Mouse (Mus musculus) adrenal gland, adult 2 months (tissue): Measurements from ENCODE around the gene Hoxb9. TPM values are rescaled to one million over a fixed set of nuclear protein-coding genes. Genes with fewer than 3 reads are reported as not detected.

Source experiments
- DNase-seq: peaks from one replicate; pipeline ENCODE4 v3.0.0; 2021
- microRNA-seq, 2 experiments: library from miRNA; unstranded; fragments of <30 nt; microRNA quantifications; one replicate each; pipeline ENCODE4 v1.2.0; 2021
- polyA plus RNA-seq: library from polyadenylated mRNA; depleted of rRNA; stranded (reverse); fragments of >200 nt; gene quantifications from 2 replicates; pipeline ENCODE4 v1.2.3, GENCODE M21; 2012; rRNA removed
- total RNA-seq, 2 experiments: library from RNA; stranded (reverse); gene quantifications; 2 replicates each; pipeline ENCODE4 v1.2.3; 2021

Hoxb9 gene
- total and polyA plus RNA-seq, 3 experiments = 180 to 377 (median 183) TPM

GRCm38 (mm10) chr11:96313806-96314428, 42.7 kb downstream of the Hoxb9 start:
- peak; percentile 68 for DNase-seq

- DNase-seq = peak; percentile 83
Observed at GRCm38 (mm10) chr11:96314671-96315343, 43.5 kb downstream of the Hoxb9 start.

- peak; percentile 75 for DNase-seq
Observed at GRCm38 (mm10) chr11:96315344-96315681, 44.1 kb downstream of the Hoxb9 start.

- DNase-seq = no peak
Observed at GRCm38 (mm10) chr11:96316696-96317607, 45.7 kb downstream of the Hoxb9 start.

GRCm38 (mm10) chr11:96317608-96318367, 46.5 kb downstream of the Hoxb9 start, which contains the start of gene Hoxb4:
Gene Hoxb4 (plus strand): TSS chr11:96318267.
- DNase-seq = peak; percentile 73

- DNase-seq = peak; percentile 91
Observed at GRCm38 (mm10) chr11:96318368-96319070, 47.3 kb downstream of the Hoxb9 start.

- DNase-seq = peak; percentile 77
Observed at GRCm38 (mm10) chr11:96319071-96319902, 48.0 kb downstream of the Hoxb9 start.

- peak; percentile 80 for DNase-seq
Observed at GRCm38 (mm10) chr11:96319910-96320309, 48.7 kb downstream of the Hoxb9 start.

GRCm38 (mm10) chr11:96320688-96321087, 49.4 kb downstream of the Hoxb9 start:
- DNase-seq = peak; percentile 62

- DNase-seq = peak; percentile 61
Observed at GRCm38 (mm10) chr11:96321846-96322245, 50.6 kb downstream of the Hoxb9 start.

- no peak for DNase-seq
Observed at GRCm38 (mm10) chr11:96322738-96323137, 51.5 kb downstream of the Hoxb9 start.

- DNase-seq = no peak
Observed at GRCm38 (mm10) chr11:96323154-96323553, 51.9 kb downstream of the Hoxb9 start, which contains the start of gene Hoxb3. Gene Hoxb3 (plus strand): TSS chr11:96323326.

- peak; percentile 63 for DNase-seq
Observed at GRCm38 (mm10) chr11:96324125-96324524, 52.9 kb downstream of the Hoxb9 start.

- DNase-seq = no peak
Observed at GRCm38 (mm10) chr11:96324965-96325364, 53.7 kb downstream of the Hoxb9 start.

GRCm38 (mm10) chr11:96325747-96326212, 54.5 kb downstream of the Hoxb9 start:
- peak; percentile 69 for DNase-seq

Small RNA genes within 50 kb of the gene (microRNA-seq; reads per million reads assigned to microRNA genes)
- 39,672 to 40,568 reads per million in 2 experiments for gene Mir10a
- gene Mir196a-1 = 12.8 to 20.0 reads per million in 2 experiments

Other genes with a start within 250 kb of the Hoxb9 start
- gene Gip, start 246.9 kb upstream of the Hoxb9 start, total RNA-seq = not detected
- gene Gip, start 246.9 kb upstream of the Hoxb9 start, polyA plus RNA-seq = not detected in 2 replicates
- gene Snf8, start 236.6 kb upstream of the Hoxb9 start, total RNA-seq = 10 to 100 TPM; 79.5 to 92.8 TPM
- gene Snf8, start 236.6 kb upstream of the Hoxb9 start, polyA plus RNA-seq = 9.6 and 11.3 TPM in 2 replicates
- 10 to 100 TPM; 45.3 to 46.5 TPM for gene Ube2z, start 206.1 kb upstream of the Hoxb9 start, total RNA-seq
- 17.0 and 20.7 TPM in 2 replicates for gene Ube2z, start 206.1 kb upstream of the Hoxb9 start, polyA plus RNA-seq
- gene Atp5g1, start 195.8 kb upstream of the Hoxb9 start, total RNA-seq = 100 to 1,000 TPM; 240 to 384 TPM
- gene Atp5g1, start 195.8 kb upstream of the Hoxb9 start, polyA plus RNA-seq = 484 and 733 TPM in 2 replicates
- not detected for gene Calcoco2, start 159.5 kb upstream of the Hoxb9 start, total RNA-seq
- gene Calcoco2, start 159.5 kb upstream of the Hoxb9 start, polyA plus RNA-seq = not detected in 2 replicates
- gene Ttll6, start 137.7 kb upstream of the Hoxb9 start, total RNA-seq = not detected
- 0.03 TPM in 1 of 2 replicates, not detected in the other for gene Ttll6, start 137.7 kb upstream of the Hoxb9 start, polyA plus RNA-seq
- not detected for gene Hoxb13, start 77.1 kb upstream of the Hoxb9 start, total RNA-seq
- not detected in 2 replicates for gene Hoxb13, start 77.1 kb upstream of the Hoxb9 start, polyA plus RNA-seq
- gene Hoxb8, start 10.4 kb downstream of the Hoxb9 start, total RNA-seq = 10 to 100 TPM; 67.3 to 93.9 TPM
- 357 and 428 TPM in 2 replicates for gene Hoxb8, start 10.4 kb downstream of the Hoxb9 start, polyA plus RNA-seq
- 10 to 100 TPM; 46.4 to 46.7 TPM for gene Hoxb7, start 15.2 kb downstream of the Hoxb9 start, total RNA-seq
- gene Hoxb7, start 15.2 kb downstream of the Hoxb9 start, polyA plus RNA-seq = 48.8 and 55.9 TPM in 2 replicates
- gene Hoxb6, start 21.0 kb downstream of the Hoxb9 start, total RNA-seq = 10 to 100 TPM; 33.0 to 72.2 TPM
- gene Hoxb6, start 21.0 kb downstream of the Hoxb9 start, polyA plus RNA-seq = 201 and 210 TPM in 2 replicates
- 10 to 100 TPM; 15.2 to 31.6 TPM for gene Hoxb5, start 31.9 kb downstream of the Hoxb9 start, total RNA-seq
- gene Hoxb5, start 31.9 kb downstream of the Hoxb9 start, polyA plus RNA-seq = 43.4 and 45.6 TPM in 2 replicates
- gene Hoxb4, start 46.8 kb downstream of the Hoxb9 start, total RNA-seq = 10 to 100 TPM; 16.7 to 21.8 TPM
- 27.9 and 30.0 TPM in 2 replicates for gene Hoxb4, start 46.8 kb downstream of the Hoxb9 start, polyA plus RNA-seq
- gene Hoxb3, start 51.9 kb downstream of the Hoxb9 start, total RNA-seq = 10 to 100 TPM; 20.1 to 21.9 TPM
- 89.4 and 94.9 TPM in 2 replicates for gene Hoxb3, start 51.9 kb downstream of the Hoxb9 start, polyA plus RNA-seq
- 10 to 100 TPM; 18.7 to 22.6 TPM for gene Hoxb2, start 79.1 kb downstream of the Hoxb9 start, total RNA-seq
- 69.6 and 86.1 TPM in 2 replicates for gene Hoxb2, start 79.1 kb downstream of the Hoxb9 start, polyA plus RNA-seq
- gene Hoxb1, start 94.3 kb downstream of the Hoxb9 start, total RNA-seq = not detected
- gene Hoxb1, start 94.3 kb downstream of the Hoxb9 start, polyA plus RNA-seq = not detected in 2 replicates
- 1 to 10 TPM; 5.5 to 6.5 TPM for gene Skap1, start 193.1 kb downstream of the Hoxb9 start, total RNA-seq
- gene Skap1, start 193.1 kb downstream of the Hoxb9 start, polyA plus RNA-seq = 2.9 and 3.3 TPM in 2 replicates